Mouse (Mus musculus): ENCODE measurements around the gene Sdha. TPM values are rescaled to one million over a fixed set of nuclear protein-coding genes. Genes with fewer than 3 reads are reported as not detected.

The Sdha gene
- polyA plus RNA-seq (2017; shearing (Covaris generic)): 100 to 1,000 TPM; 303 to 309 TPM

DNA sequence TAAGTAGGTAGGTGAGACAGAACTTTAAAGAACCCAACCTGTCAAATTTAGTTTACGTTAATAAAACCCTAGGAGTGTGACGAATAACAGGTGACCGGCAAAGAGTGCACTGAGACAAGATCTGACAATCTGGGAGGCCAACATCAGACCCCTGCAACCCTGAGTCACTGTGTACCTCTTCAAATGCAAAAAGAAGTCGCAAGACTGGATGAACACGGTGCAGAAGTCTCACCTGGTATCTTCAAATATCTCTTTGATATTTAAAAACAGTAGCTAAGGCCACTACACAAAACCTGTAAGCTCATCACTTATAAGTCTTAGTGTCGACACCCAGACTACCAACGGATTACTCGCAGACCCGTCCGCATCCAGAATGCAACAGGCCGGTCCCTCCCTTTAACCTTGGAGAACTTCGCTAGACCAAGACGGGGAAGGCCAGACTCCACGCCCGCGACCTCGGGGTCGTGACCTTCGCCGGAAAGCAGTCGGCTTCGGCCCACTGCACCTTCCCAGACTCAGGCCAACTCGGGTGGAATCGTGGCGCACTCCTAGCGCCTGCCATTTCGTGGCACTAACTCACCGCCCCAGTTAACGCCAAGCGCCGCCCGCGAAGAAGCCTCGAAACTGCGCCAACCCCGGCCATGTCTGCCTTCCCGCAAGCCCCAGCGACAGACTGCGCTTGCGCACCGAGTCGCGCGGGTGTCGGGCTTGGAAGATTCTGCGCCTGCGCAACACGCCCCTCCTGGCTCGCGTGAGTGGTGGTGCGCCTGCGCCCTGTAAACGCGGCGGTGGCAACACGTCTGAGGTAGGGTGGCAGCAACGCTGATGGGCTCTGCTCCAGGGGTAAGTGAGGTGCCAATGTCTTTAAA is at the start of gene Sdha, which contains the start of gene Ccdc127:
Sdha (minus strand) TSS at position 715 of the 869 bp plus-strand sequence.
Ccdc127 (plus strand) TSS at position 744 of the 869 bp plus-strand sequence.

DNA sequence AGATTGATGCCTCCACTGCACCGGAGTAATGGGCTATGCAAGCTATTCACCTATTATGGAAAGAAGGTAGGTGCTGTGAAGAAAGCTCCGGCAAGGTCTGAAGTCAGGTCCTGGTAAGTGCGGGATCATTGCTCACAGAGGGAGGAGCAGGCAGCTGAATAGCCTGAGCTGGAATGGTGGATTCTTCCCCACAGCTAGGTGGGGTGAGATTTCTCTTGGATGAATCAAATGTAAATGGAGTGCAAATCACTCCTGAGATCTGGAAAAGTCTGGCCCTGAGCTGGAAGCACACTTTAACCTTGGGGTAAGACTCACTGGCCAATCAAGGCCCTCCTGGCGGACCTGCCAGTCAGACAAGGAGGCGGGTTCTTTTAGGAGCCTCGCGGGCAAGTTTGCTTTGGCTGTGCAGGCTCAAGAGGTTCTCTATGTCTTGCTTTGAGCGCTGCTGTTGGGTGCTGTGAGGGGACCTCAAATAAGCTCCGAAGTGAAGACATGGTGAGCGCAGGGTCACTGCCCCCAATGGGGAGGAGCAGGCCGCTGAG is 49.3 kb upstream of the Sdha start, which contains the start of gene Ftl1-ps1:
Ftl1-ps1 (plus strand) TSS at position 397 of the 542 bp plus-strand sequence.

DNA sequence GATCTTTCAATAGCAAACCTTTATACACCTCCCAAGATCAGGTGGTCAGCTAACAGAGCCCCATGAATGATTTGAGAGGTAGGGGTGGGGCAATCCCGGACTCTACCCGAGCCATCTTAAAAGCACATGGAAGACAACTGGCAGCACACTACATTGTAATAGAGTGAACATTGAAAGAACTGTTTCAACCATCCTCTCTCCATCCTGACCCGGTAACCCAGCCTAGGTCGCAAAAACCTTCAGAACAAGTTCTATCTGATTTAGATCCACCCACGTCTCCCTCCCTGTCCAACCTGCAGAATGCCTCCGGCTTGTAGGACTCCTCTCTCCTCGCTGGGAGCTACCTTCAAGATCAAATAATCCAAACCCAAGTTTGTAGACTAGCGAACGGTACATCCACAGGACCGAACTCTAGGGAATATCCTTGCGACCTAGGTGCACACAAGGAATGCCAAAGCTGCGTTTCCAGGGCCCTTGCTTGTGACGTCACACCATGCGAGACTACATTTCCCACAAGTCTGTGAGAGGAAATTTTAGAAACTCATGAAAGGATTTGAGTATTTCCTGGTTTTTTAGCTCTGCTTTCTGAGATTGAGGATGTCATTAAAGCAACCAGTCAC is 40.4 kb upstream of the Sdha start, which contains the start of gene Zfp72:
Zfp72 (minus strand) TSS at position 466 of the 620 bp plus-strand sequence.

DNA sequence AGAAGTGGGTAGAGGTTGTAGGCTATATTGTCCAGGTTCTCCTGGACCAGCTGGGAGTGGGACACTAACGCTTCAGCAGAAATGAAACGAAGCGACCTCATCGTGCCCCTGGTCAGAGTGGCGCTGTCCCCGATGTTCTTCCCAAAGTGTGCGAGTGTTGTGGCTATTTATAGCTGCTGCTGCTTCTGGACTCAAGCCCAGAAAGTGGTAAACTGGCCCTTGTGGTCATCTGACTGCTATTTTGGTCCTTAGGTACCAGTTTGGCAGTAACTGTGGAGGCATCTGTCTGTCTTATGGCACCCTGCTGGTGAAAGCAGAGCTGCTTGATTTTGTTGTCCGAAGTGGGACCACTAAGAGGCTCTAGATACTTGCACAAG is 13.8 kb upstream of the Sdha start, which contains the start of gene Lrrc14b:
Lrrc14b (minus strand) TSS at position 147 of the 377 bp plus-strand sequence.

DNA sequence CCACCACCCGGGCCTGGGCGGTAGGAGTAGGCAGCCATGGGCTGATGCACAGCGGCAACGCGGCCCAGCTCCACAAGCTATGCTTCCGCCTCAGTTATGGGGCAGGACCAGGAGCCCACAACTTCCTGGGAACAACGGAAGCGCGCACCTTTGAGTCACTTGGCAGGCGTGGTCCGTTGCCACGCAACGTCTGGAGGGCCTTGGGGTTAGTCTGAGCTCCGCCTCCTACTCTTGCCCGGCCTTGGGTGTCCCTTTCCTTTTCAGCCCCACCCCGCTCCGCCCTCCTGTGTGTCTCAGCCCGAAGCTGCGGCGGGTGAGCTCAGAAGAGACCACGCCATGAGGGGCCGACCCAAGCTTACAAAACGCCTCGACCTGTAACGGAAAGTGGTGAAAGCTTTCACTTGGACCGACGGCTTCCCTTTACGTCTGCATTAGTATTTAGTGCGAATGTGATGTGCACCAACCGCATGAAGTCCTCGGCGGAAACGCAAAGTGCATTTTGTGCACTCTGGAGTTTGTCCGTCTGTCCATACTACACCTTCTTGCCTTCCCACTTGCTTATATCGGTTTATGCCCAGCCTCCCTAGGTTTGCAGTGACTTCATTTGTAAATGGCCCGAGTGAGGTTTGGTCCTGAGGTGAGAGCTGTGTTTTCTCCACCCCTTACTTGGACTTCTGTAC is 32.8 kb downstream of the Sdha start, which contains the start of gene Pdcd6:
Pdcd6 (minus strand) TSS at position 411 of the 680 bp plus-strand sequence.

DNA sequence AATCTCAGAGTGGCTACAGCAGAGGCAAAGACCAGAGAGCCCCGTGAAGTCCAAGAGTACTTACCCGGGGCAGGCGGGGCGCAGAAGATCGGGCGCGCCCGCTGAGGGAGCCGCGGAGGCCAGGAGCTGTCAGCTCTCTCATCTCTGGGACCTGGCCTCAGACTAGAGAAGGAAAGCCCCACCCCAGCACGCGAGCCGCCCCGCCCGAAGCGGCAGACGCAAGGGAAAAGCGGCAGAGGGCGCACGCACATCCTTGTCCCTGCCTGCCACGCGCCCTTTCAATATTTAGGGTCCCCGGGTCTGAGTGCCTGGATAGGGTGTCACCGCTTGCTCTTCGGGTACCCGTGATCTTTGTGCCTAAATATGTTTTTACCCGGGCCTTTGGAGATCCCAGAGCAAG is 57.9 kb downstream of the Sdha start, which contains the start of gene Ahrr:
Ahrr (minus strand) TSS at position 165 of the 400 bp plus-strand sequence.

Other genes with a start within 250 kb of the Sdha start
- under 1 TPM; 0.12 to 0.80 TPM for gene Slc9a3, start 228.8 kb downstream of the Sdha start, polyA plus RNA-seq (2017; shearing (Covaris generic))
- gene Exoc3, start 141.5 kb downstream of the Sdha start, polyA plus RNA-seq (2017; shearing (Covaris generic)): 10 to 100 TPM; 82.4 to 88.8 TPM
- under 1 TPM; 0.20 to 0.89 TPM for gene Ahrr, start 57.9 kb downstream of the Sdha start, polyA plus RNA-seq (2017; shearing (Covaris generic))
- gene Pdcd6, start 32.7 kb downstream of the Sdha start, polyA plus RNA-seq (2017; shearing (Covaris generic)): 100 to 1,000 TPM; 157 to 173 TPM
- gene Ccdc127, start within 50 bp of the Sdha start, polyA plus RNA-seq (2017; shearing (Covaris generic)): 10 to 100 TPM; 32.4 to 40.7 TPM
- gene Lrrc14b, start 13.7 kb upstream of the Sdha start, polyA plus RNA-seq (2017; shearing (Covaris generic)): not detected
- gene Zfp72, start 40.6 kb upstream of the Sdha start, polyA plus RNA-seq (2017; shearing (Covaris generic)): 1 to 10 TPM; 2.2 to 3.1 TPM
- 10 to 100 TPM; 45.4 to 50.9 TPM for gene Ftl1-ps1, start 49.4 kb upstream of the Sdha start, polyA plus RNA-seq (2017; shearing (Covaris generic))
- 10 to 100 TPM; 18.3 to 20.8 TPM for gene Zfp825, start 143.7 kb upstream of the Sdha start, polyA plus RNA-seq (2017; shearing (Covaris generic))

Measured in inflammation-experienced regulatory T-cells (primary cell).